Mouse (Mus musculus): ENCODE results near the gene Hcn2.

Hcn2 gene

GRCm38 (mm10) chr10:79716254-79716987, at the start of gene Hcn2:
TSS of gene Hcn2 (plus strand) at chr10:79716634.
- no peak for DNase-seq

GRCm38 (mm10) chr10:79668076-79668475, 48.4 kb upstream of the Hcn2 start:
- no peak for DNase-seq

GRCm38 (mm10) chr10:79668771-79669575, 47.5 kb upstream of the Hcn2 start, which contains the start of gene Tpgs1:
TSS of gene Tpgs1 (plus strand) at chr10:79669369.
- DNase-seq: peak; percentile 95

- peak; percentile 71 for DNase-seq
Observed at GRCm38 (mm10) chr10:79669576-79670057, 46.8 kb upstream of the Hcn2 start.

GRCm38 (mm10) chr10:79670071-79670888, 46.2 kb upstream of the Hcn2 start:
- DNase-seq: no peak

- no peak for DNase-seq
Observed at GRCm38 (mm10) chr10:79671396-79672087, 44.9 kb upstream of the Hcn2 start.

GRCm38 (mm10) chr10:79672088-79672455, 44.4 kb upstream of the Hcn2 start:
- DNase-seq: no peak

- no peak for DNase-seq
Observed at GRCm38 (mm10) chr10:79673054-79673453, 43.4 kb upstream of the Hcn2 start.

- DNase-seq: no peak
Observed at GRCm38 (mm10) chr10:79675346-79676035, 40.9 kb upstream of the Hcn2 start.

- no peak for DNase-seq
Observed at GRCm38 (mm10) chr10:79680606-79681495, 35.6 kb upstream of the Hcn2 start.

GRCm38 (mm10) chr10:79681591-79682245, 34.7 kb upstream of the Hcn2 start, which contains the start of gene Cdc34:
TSS of gene Cdc34 (plus strand) at chr10:79682195.
- DNase-seq: peak; percentile 100

GRCm38 (mm10) chr10:79682551-79682915, 33.9 kb upstream of the Hcn2 start:
- DNase-seq: peak; percentile 46

GRCm38 (mm10) chr10:79682916-79683582, 33.4 kb upstream of the Hcn2 start:
- peak; percentile 83 for DNase-seq

- no peak for DNase-seq
Observed at GRCm38 (mm10) chr10:79683726-79684640, 32.5 kb upstream of the Hcn2 start.

GRCm38 (mm10) chr10:79684770-79685600, 31.4 kb upstream of the Hcn2 start:
- no peak for DNase-seq

- DNase-seq: no peak
Observed at GRCm38 (mm10) chr10:79686219-79686618, 30.2 kb upstream of the Hcn2 start.

- DNase-seq: no peak
Observed at GRCm38 (mm10) chr10:79686691-79687090, 29.7 kb upstream of the Hcn2 start.

Data from kidney, adult 9 months (tissue).